Mouse (Mus musculus): ENCODE measurements around the gene Aldh3a1. TPM values are rescaled to one million over a fixed set of nuclear protein-coding genes. Genes with fewer than 3 reads are reported as not detected.

Gene Aldh3a1
- polyA plus RNA-seq, 1 experiment = not detected

- no peak overlapping the region for H3K27ac ChIP-seq (ENCODE audit: insufficient read depth, low read length)
- H3K9me3 ChIP-seq (replicated peaks; ENCODE audit: control insufficient read depth, insufficient read depth, low read length, poor library complexity, severe bottlenecking) = no peaks in the 10 kb centered on the region
- no peak overlapping the region for H3K9ac ChIP-seq (ENCODE audit: low read depth, poor library complexity, severe bottlenecking)
- H3K4me3 ChIP-seq (ENCODE audit: low read depth, low read length) = no peak overlapping the region
- H3K36me3 ChIP-seq (ENCODE audit: control insufficient read depth, insufficient read depth, low read length, poor library complexity, severe bottlenecking) = peaks cover 13% of the 10 kb centered on the region
- no peaks in the 10 kb centered on the region for H3K27me3 ChIP-seq (ENCODE audit: control insufficient read depth, insufficient read depth, low read length, poor library complexity, severe bottlenecking)
- peaks cover 3% of the 10 kb centered on the region for H3K4me1 ChIP-seq (ENCODE audit: control insufficient read depth, insufficient read depth, low read length)
- TF ChIP-seq POLR2A (IDR thresholded peaks at IDR 0.05; ENCODE audit: insufficient read depth, low read length) (no peak), CTCF (IDR thresholded peaks at IDR 0.05; ENCODE audit: low read depth, low read length) (no peak), EP300 (IDR thresholded peaks at IDR 0.05; ENCODE audit: insufficient read depth, low read depth, low read length) (no peak)
Measured at GRCm38 (mm10) chr11:61262516-61262915, 55.2 kb downstream of the Aldh3a1 start.

- H3K4me3 ChIP-seq (ENCODE audit: low read depth, low read length) = no peak overlapping the region
- no peaks in the 10 kb centered on the region; the same call in 1 of the 2 replicates for H3K27me3 ChIP-seq (ENCODE audit: control insufficient read depth, insufficient read depth, low read length, poor library complexity, severe bottlenecking)
- no peak overlapping the region for H3K27ac ChIP-seq (ENCODE audit: insufficient read depth, low read length)
- TF ChIP-seq POLR2A (IDR thresholded peaks at IDR 0.05; ENCODE audit: insufficient read depth, low read length) (no peak), EP300 (IDR thresholded peaks at IDR 0.05; ENCODE audit: insufficient read depth, low read depth, low read length) (no peak), CTCF (IDR thresholded peaks at IDR 0.05; ENCODE audit: low read depth, low read length) (no peak)
- H3K36me3 ChIP-seq (ENCODE audit: control insufficient read depth, insufficient read depth, low read length, poor library complexity, severe bottlenecking) = peaks cover 10% of the 10 kb centered on the region
- no peak overlapping the region for H3K9ac ChIP-seq (ENCODE audit: low read depth, poor library complexity, severe bottlenecking)
- H3K9me3 ChIP-seq (replicated peaks; ENCODE audit: control insufficient read depth, insufficient read depth, low read length, poor library complexity, severe bottlenecking) = no peaks in the 10 kb centered on the region
- H3K4me1 ChIP-seq (ENCODE audit: control insufficient read depth, insufficient read depth, low read length) = peaks cover 3% of the 10 kb centered on the region
Measured at GRCm38 (mm10) chr11:61263841-61264240, 56.5 kb downstream of the Aldh3a1 start.

GRCm38 (mm10) chr11:61266551-61267533 is 59.5 kb downstream of the Aldh3a1 start, which contains the start of gene Aldh3a2:
TSS of gene Aldh3a2 (minus strand) at chr11:61267464.
- Histone ChIP-seq H3K9ac (ENCODE audit: low read depth, poor library complexity, severe bottlenecking) (peak within 1 kb of the TSS; percentile 66), H3K27ac (ENCODE audit: insufficient read depth, low read length) (peak within 1 kb of the TSS; percentile 55; the same call in 1 of the 2 replicates), H3K27me3 (ENCODE audit: control insufficient read depth, insufficient read depth, low read length, poor library complexity, severe bottlenecking) (no peaks in the 10 kb centered on the region; the same call in 1 of the 2 replicates), H3K4me3 (ENCODE audit: low read depth, low read length) (peak within 1 kb of the TSS; percentile 77), H3K9me3 (replicated peaks; ENCODE audit: control insufficient read depth, insufficient read depth, low read length, poor library complexity, severe bottlenecking) (no peaks in the 10 kb centered on the region), H3K36me3 (ENCODE audit: control insufficient read depth, insufficient read depth, low read length, poor library complexity, severe bottlenecking) (peaks cover 5% of the 10 kb centered on the region), H3K4me1 (ENCODE audit: control insufficient read depth, insufficient read depth, low read length) (peaks cover 2% of the 10 kb centered on the region)
- TF ChIP-seq POLR2A (IDR thresholded peaks at IDR 0.05; ENCODE audit: insufficient read depth, low read length) (peak; percentile 88), CTCF (IDR thresholded peaks at IDR 0.05; ENCODE audit: low read depth, low read length) (no peak)

Other genes with a start within 250 kb of the Aldh3a1 start
- gene Kcnj12, start 185.0 kb upstream of the Aldh3a1 start, polyA plus RNA-seq (2011; ENCODE audit: insufficient read depth, insufficient read length, low read depth, missing spikeins) = 1.1 and 1.5 TPM in 2 replicates
- gene Tnfrsf13b, start 80.8 kb upstream of the Aldh3a1 start, polyA plus RNA-seq (2011; ENCODE audit: insufficient read depth, insufficient read length, low read depth, missing spikeins) = not detected in 2 replicates
- gene Usp22, start 32.5 kb upstream of the Aldh3a1 start, polyA plus RNA-seq (2011; ENCODE audit: insufficient read depth, insufficient read length, low read depth, missing spikeins) = 107 and 113 TPM in 2 replicates
- gene Aldh3a2, start 59.9 kb downstream of the Aldh3a1 start, polyA plus RNA-seq (2011; ENCODE audit: insufficient read depth, insufficient read length, low read depth, missing spikeins) = 21.3 and 22.4 TPM in 2 replicates
- gene Slc47a2, start 135.3 kb downstream of the Aldh3a1 start, polyA plus RNA-seq (2011; ENCODE audit: insufficient read depth, insufficient read length, low read depth, missing spikeins) = not detected in 2 replicates
- gene Slc47a1, start 170.8 kb downstream of the Aldh3a1 start, polyA plus RNA-seq (2011; ENCODE audit: insufficient read depth, insufficient read length, low read depth, missing spikeins) = 0.43 TPM in 1 of 2 replicates, not detected in the other
- gene Rnf112, start 246.6 kb downstream of the Aldh3a1 start, polyA plus RNA-seq (2011; ENCODE audit: insufficient read depth, insufficient read length, low read depth, missing spikeins) = not detected in 2 replicates